Mouse (Mus musculus): ENCODE measurements around the gene Kalrn. TPM values are rescaled to one million over a fixed set of nuclear protein-coding genes. Genes with fewer than 3 reads are reported as not detected.

Kalrn gene
- polyA plus RNA-seq, 1 experiment: 0.15 TPM

DNA sequence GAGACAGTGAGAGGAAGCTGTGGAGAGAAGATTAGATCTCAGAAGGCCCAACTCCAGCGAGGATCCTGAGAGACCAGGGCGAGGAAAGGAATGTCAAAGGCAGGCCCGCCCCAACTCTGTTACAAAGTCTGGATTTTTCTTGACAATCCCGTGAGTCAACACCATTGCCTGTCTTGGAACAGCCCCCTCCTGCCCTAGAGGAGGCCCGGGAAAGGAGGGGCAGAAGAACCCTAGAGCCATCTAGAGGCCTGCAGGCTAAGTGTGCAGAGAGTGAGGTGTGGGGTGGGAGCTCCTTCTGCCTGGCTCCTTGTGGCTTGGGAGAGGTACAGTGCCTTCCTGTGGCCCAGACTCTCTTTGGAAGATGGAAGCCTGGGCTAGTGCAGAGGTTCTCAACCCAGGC lies 460.8 kb downstream of the Kalrn start:
- no peaks in the 10 kb centered on the region for H3K9me3 ChIP-seq (ENCODE audit: control insufficient read depth, low read length)
- no peaks in the 10 kb centered on the region for H3K4me1 ChIP-seq (ENCODE audit: control insufficient read depth)
- H3K4me3 ChIP-seq (replicated peaks): no peak overlapping the region
- H3K27me3 ChIP-seq (ENCODE audit: control insufficient read depth): no peaks in the 10 kb centered on the region
- TF ChIP-seq GATA1 (IDR thresholded peaks at IDR 0.05; ENCODE audit: low read length): no peak
- no peak for TF ChIP-seq TAL1 (IDR thresholded peaks at IDR 0.05; ENCODE audit: low read length)
- H3K36me3 ChIP-seq (ENCODE audit: control insufficient read depth): no peaks in the 10 kb centered on the region

DNA sequence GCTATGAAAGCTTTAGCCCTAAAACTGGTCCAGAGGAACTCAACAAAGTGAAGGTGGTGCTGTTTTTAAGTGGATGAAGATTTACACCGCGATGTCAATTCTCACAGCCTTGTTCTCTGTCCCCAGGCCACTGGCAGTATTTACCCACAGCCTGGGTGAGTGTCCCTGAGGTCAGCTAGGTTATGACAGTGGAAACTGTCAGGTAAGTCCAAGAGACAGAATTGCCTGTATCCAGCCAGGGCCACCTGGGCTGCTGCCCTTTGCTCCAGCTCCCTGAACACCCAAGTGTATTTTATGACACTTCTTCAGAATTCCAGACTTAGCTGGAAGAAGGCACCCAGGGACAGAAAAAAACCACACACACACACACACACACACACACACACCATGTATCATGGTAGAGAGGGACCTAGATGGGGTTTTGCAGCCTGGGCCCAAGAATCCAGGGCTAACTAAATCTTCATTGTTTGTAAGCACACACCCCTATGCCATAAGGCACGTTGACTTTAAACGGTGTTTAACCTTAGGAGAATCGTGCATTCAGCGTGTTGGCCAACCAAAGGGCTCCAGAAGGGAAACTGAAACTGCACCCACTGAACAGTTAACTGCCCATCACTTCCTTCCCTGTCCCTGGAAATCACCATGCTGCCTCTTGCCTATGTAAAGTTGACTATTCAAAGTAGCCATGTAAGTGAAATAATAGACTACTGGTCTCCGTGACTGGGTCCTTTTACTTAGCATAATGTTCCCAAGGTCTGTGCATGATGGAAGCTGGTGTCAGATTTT lies 462.3 kb downstream of the Kalrn start:
- Histone ChIP-seq H3K9me3 (ENCODE audit: control insufficient read depth, low read length) (no peaks in the 10 kb centered on the region), H3K36me3 (ENCODE audit: control insufficient read depth) (no peaks in the 10 kb centered on the region), H3K4me1 (ENCODE audit: control insufficient read depth) (no peaks in the 10 kb centered on the region), H3K4me3 (replicated peaks) (no peak overlapping the region), H3K27me3 (ENCODE audit: control insufficient read depth) (no peaks in the 10 kb centered on the region)
- no peak for TF ChIP-seq TAL1 (IDR thresholded peaks at IDR 0.05; ENCODE audit: low read length)
- TF ChIP-seq GATA1 (IDR thresholded peaks at IDR 0.05; ENCODE audit: low read length): no peak

DNA sequence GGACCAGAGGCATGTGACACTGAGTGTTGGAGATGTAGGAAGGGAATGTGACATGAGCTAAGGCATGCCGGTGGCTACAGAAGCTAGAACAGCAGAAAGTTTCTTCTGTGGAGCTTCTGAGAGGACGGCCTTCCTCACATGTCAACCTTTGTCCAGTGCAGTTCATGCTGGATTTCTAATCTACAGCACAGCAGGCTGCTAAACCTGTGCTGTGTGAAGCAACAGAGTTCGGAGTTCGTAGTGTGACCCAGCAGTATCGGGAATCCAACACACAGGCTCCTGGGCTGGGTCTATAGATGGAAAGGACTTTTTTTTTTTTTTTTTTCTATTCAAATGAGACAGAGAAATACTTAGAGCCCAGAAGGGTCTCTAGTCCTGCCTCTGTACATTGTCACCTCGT lies 468.9 kb downstream of the Kalrn start:
- no peak overlapping the region for H3K4me3 ChIP-seq (replicated peaks)
- no peaks in the 10 kb centered on the region for H3K9me3 ChIP-seq (ENCODE audit: control insufficient read depth, low read length)
- no peaks in the 10 kb centered on the region for H3K36me3 ChIP-seq (ENCODE audit: control insufficient read depth)
- no peaks in the 10 kb centered on the region for H3K4me1 ChIP-seq (ENCODE audit: control insufficient read depth)
- TF ChIP-seq TAL1 (IDR thresholded peaks at IDR 0.05; ENCODE audit: low read length) (no peak), GATA1 (IDR thresholded peaks at IDR 0.05; ENCODE audit: low read length) (no peak)
- H3K27me3 ChIP-seq (ENCODE audit: control insufficient read depth): peaks cover 4% of the 10 kb centered on the region

DNA sequence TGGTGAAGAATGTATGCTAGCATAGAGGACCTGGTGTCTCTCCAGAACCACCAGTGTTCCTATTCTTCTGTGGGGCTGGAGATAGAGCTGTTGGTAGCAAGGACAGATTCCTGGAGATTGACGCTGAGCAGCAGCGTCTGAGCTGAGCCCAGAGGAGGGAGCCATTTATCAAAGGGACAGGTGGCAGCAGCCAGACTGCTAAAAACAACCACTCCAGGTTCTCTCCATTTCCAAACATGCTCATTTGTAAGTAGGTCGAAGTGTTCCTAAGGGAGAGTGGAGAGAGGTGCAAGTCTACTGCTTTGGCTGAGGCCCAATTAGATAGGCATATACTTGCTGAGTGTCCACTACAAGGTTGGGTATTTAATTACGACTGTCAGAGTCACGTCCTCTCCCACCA lies 470.6 kb downstream of the Kalrn start:
- no peaks in the 10 kb centered on the region for H3K9me3 ChIP-seq (ENCODE audit: control insufficient read depth, low read length)
- H3K4me1 ChIP-seq (ENCODE audit: control insufficient read depth): no peaks in the 10 kb centered on the region
- peaks cover 4% of the 10 kb centered on the region for H3K27me3 ChIP-seq (ENCODE audit: control insufficient read depth)
- no peak overlapping the region for H3K4me3 ChIP-seq (replicated peaks)
- no peak for TF ChIP-seq TAL1 (IDR thresholded peaks at IDR 0.05; ENCODE audit: low read length)
- no peak for TF ChIP-seq GATA1 (IDR thresholded peaks at IDR 0.05; ENCODE audit: low read length)
- H3K36me3 ChIP-seq (ENCODE audit: control insufficient read depth): no peaks in the 10 kb centered on the region

DNA sequence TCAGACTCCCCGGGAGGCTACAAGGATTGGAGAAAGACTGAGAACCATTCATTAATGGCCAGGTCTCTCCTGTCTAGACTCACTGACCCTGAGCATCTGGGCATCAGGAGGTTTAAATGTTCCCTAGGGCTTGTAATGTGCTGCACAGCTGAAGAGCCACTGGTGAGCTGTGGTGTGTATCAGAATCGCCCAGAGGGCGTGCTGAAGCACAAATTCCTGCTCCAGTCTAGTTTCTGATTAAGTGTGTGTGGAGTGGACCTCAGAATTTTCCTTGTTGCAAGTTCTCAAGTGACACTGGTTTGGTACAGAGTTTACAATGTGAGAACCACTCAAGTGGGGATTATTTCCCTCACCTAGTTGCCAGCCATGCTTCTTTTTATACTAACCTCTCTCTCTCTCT lies 473.5 kb downstream of the Kalrn start:
- peaks cover 7% of the 10 kb centered on the region for H3K4me1 ChIP-seq (ENCODE audit: control insufficient read depth)
- H3K36me3 ChIP-seq (ENCODE audit: control insufficient read depth): no peaks in the 10 kb centered on the region
- TF ChIP-seq TAL1 (IDR thresholded peaks at IDR 0.05; ENCODE audit: low read length) (no peak), GATA1 (IDR thresholded peaks at IDR 0.05; ENCODE audit: low read length) (no peak)
- H3K9me3 ChIP-seq (ENCODE audit: control insufficient read depth, low read length): no peaks in the 10 kb centered on the region; the same call in 1 of the 2 replicates
- no peak overlapping the region for H3K4me3 ChIP-seq (replicated peaks)
- peaks cover 26% of the 10 kb centered on the region for H3K27me3 ChIP-seq (ENCODE audit: control insufficient read depth)

- peaks cover 10% of the 10 kb centered on the region for H3K4me1 ChIP-seq (ENCODE audit: control insufficient read depth)
- H3K27me3 ChIP-seq (ENCODE audit: control insufficient read depth): peaks cover 59% of the 10 kb centered on the region
- no peaks in the 10 kb centered on the region for H3K36me3 ChIP-seq (ENCODE audit: control insufficient read depth)
- H3K4me3 ChIP-seq (replicated peaks): peak overlapping the region; percentile 56
- H3K9me3 ChIP-seq (ENCODE audit: control insufficient read depth, low read length): no peaks in the 10 kb centered on the region; the same call in 1 of the 2 replicates
- TF ChIP-seq GATA1 (IDR thresholded peaks at IDR 0.05; ENCODE audit: low read length) (no peak), TAL1 (IDR thresholded peaks at IDR 0.05; ENCODE audit: low read length) (no peak)
These were observed 477.7 kb downstream of the Kalrn start for GRCm38 (mm10) chr16:34095548-34096141.

GRCm38 (mm10) chr16:34095093-34095465 lies 478.3 kb downstream of the Kalrn start:
- peak overlapping the region; percentile 56 for H3K4me3 ChIP-seq (replicated peaks)
- H3K9me3 ChIP-seq (ENCODE audit: control insufficient read depth, low read length): no peaks in the 10 kb centered on the region; the same call in 1 of the 2 replicates
- peaks cover 64% of the 10 kb centered on the region for H3K27me3 ChIP-seq (ENCODE audit: control insufficient read depth)
- no peaks in the 10 kb centered on the region for H3K36me3 ChIP-seq (ENCODE audit: control insufficient read depth)
- TF ChIP-seq GATA1 (IDR thresholded peaks at IDR 0.05; ENCODE audit: low read length) (no peak), TAL1 (IDR thresholded peaks at IDR 0.05; ENCODE audit: low read length) (no peak)
- peaks cover 10% of the 10 kb centered on the region for H3K4me1 ChIP-seq (ENCODE audit: control insufficient read depth)

- Histone ChIP-seq H3K4me3 (replicated peaks) (peak overlapping the region; percentile 14), H3K27me3 (ENCODE audit: control insufficient read depth) (peaks cover 68% of the 10 kb centered on the region), H3K9me3 (ENCODE audit: control insufficient read depth, low read length) (no peaks in the 10 kb centered on the region; the same call in 1 of the 2 replicates), H3K4me1 (ENCODE audit: control insufficient read depth) (peaks cover 10% of the 10 kb centered on the region), H3K36me3 (ENCODE audit: control insufficient read depth) (no peaks in the 10 kb centered on the region)
- TF ChIP-seq GATA1 (IDR thresholded peaks at IDR 0.05; ENCODE audit: low read length) (no peak), TAL1 (IDR thresholded peaks at IDR 0.05; ENCODE audit: low read length) (no peak)
These were observed 478.8 kb downstream of the Kalrn start for GRCm38 (mm10) chr16:34094446-34095092.
